Mouse (Mus musculus) kidney, postnatal 25 days (tissue): ENCODE results near the gene Lhfpl1.
"Not testable (repeated sequence)": the region's sequence is repeated elsewhere in the genome, so short reads cannot be mapped to it uniquely, and the experiment has no call there.

Experiments
- DNase-seq, 2 experiments: peaks; one replicate each; pipeline ENCODE4 v3.0.0; 2021; ENCODE audit warnings: mixed read lengths in 2 of 2

Gene Lhfpl1

DNA sequence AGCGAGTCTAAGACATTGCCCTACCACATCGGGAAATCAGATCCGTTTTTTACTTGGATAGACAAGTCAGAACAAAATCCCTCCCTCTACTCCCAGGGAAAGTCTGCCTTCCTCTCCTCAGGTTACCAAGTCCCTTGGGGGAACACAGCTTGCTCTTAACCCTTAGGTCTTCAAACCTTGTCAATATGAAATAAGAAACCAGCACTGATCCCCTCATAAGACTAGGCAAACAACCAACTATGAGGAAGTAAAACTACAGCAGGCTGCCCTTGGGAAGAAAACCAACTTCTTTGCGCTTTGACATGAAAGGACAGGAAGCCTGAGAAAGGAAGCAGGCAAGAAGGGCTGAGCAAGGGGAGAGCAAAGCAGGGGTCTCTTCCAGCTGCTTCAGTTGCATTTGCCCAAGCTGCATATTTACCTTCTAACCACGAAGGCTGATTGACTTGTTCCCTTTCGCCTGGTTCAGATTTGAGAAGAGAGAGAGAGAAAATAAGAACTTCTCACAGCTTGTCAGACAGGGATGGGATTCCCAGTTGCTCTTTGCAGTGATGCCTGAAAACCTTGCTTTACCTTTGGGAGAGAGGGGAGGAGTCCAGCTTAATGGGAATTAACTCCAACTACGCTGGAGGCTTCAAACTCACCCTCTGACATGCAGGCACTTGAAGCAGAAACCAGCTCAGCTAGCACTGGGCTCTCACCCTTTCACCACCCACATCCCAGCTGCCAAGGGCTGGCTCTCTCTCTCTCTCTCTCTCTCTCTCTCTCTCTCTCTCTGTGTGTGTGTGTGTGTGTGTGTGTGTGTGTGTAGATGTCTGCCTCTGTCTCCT lies at the start of gene Lhfpl1:
Lhfpl1 (minus strand) TSS at position 713 of the 827 bp plus-strand sequence.
- no peak for DNase-seq

DNA sequence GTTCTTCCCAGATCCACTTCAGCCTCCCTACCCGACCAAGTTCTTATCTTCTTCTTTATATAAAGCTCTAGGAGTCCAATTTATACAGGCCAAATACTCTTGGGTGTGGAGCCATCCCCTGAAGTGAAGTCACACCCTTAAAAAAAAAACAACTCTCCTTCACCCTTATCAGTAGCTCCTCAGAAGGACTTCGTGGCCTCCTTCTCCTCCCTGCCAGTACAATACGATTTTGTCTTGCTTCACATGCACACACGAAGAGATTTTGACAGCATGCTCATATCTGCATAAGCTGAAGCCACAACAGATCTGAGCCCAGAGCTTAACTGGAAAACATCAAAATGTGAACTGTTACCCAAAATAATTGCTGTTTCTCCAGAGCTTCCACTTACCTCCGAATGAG lies 22.9 kb upstream of the Lhfpl1 start:
- no peak for DNase-seq

DNA sequence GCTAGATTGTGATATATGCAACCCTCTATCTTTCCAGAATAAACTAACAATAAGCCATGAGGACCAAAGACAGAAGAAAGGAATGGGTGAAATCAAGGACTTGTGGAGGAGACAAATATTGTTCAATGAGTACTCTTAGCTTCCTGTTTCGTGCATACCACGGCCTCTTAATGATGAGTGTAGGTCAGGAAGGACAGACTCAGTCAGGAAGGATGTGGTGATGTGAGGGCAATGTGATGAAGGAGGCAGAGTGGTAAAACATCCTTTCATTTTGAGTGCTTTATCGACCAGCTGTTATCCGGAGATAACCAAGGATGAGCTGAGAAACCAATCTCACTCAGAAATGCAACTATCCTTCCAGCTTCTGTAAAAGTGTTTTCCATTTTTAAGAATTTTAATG lies 13.6 kb upstream of the Lhfpl1 start:
- no peak for DNase-seq

DNA sequence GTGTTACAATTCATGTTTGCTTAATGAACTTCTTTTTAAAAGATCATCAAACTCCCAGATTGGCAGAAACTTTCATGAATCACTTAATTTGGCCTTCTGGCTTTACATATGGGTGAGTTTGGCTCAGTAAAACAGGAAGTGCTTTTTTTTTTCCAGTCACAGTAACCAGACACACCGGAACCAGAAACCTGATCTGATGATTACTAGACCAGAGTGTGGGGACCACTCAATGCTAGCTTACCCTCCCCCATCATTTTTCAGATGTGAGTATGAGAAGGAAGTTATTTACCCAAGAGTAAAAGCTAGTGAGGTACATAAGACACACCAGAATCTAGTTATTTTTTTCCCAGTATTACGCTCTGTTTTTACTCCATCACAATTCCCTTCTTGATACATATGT lies 6.5 kb downstream of the Lhfpl1 start:
- DNase-seq, result no peak

DNA sequence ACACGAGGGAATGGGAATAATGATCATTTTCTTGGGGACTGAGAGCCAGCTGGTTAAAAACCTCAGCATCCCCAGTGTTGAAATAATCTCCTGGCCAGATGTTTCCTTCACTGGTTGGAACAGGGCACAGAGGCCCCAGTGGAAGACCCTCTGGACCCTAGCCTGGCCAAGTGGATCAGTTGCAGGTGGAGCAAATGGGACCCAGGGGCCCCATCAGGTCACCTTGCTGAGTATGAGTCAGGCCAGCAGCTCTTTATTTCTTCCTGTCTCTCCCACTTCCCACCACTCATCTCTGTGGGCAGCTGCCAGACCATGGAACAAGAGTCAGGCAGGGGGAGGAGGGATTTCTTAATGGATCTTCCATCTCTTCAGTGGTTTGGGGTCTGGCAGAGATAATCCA lies 12.7 kb downstream of the Lhfpl1 start:
- DNase-seq, result no peak

DNA sequence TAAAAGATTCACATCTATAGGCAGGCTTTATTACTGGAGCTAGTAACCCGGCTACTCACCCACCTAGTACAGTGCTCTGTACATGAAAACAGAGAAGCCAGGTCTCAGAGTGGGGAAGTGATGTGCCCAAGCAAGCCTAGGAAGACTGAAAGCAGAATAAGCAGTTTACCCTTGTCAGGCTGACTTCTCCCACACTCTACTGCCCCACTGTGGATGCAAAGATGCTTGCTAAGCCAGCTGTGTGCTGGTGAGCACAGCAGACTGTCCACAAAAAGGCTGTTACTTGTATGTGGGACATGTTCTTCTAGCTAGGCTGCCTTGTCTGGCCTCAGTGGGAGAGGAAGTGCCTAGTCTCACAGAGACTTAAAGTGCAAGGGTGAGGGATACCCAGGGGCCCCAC lies 40.3 kb downstream of the Lhfpl1 start:
- DNase-seq, result no peak

DNA sequence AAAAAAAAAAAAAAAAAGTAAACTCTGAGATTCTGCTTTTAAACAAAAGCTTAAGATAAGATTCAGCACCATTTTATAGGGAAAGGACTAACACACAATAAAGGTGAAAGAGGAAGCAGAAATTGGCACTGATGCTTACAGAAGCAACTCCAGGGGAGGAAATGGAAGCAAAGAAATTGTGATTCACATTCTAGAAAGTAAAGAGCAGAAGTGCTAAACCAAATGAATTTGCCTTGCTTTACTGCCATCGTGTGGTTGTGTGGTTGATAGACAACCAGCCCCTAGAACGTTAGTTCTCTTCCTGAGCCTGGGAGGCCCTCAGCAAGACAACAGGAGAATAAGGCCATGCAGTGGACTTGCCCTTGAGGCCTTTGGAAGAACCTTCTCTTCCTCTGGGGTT lies 41.7 kb downstream of the Lhfpl1 start:
- peak; percentile 8 to 31 for DNase-seq

DNA sequence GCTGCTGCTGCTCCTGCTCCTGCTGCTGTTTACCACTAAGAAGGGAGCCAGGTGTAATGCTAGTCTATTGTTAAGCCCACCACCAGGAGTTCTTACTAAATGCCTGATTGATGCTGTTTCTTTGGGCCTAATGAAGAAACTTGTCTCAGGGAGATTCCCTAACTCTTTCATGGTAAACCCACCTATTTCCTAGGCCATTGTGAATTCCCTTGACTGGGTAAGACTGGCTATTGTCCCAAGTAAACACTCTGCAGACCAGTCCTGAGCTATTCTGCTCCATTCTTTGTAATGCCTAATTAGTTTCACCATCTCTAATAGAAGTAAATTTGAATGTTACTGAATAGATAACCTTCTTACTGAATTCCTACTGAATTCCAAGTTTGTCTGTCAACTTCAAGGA lies 48.7 kb downstream of the Lhfpl1 start:
- not testable (repeated sequence) for DNase-seq

DNA sequence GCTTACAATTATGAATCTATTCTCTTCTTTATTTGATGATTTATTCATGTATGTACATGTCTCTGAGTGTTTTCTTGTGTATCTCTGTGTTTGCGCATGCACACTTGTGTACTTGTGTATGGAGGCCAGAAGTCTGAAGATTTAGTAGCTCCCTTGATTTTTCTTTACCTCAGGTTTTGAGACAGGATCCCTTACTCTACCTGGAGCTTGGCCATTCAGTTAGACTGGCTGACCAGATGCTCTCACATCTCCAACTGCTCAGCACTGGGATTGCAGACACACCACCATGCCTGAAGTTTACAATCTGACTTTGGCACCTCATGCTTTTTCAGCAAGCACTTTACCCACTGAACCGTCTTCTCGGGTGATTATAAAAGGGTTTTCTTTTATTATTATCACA lies 76.7 kb downstream of the Lhfpl1 start:
- no peak for DNase-seq

DNA sequence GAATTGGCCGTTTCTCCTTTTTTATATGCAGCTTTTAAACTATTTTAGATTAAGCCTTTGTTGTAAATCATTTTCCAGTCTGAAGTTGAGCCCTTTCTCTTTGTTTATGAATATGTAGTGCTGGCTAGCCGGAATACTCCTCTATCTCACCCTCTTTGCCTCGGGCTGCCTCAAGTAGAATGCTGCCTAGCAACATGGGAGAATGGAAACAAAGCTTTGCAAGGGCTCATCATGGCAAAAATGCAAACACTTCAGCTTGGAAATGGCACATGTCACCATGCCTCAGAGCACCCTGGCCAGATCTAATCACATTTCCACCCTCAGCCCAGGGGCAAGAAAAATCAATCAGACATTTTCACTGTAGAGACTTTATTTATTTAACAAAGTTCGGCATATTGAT lies 77.1 kb downstream of the Lhfpl1 start:
- no peak for DNase-seq

DNA sequence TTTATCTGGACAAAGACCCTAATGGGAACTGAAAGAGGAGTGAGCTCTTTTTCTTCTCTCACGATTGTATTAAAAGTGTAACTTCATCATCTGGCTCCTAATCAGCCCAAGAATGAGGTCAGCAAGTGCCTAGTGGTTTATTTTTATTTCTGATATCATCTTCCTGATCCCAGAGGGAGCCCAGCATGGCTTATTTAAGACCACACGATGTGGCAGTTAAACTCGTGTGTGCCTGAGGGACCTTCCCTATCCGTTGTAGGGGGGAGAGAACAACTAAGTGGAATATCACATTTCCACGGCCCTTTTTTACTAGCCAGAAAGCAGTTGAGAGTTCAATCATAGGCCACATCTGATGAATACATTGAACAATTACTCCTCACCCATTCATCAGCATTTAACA lies 87.1 kb downstream of the Lhfpl1 start:
- no peak for DNase-seq
